Comparison of ENCODE assay signal across 11 mouse cellular contexts in the genomic region with DNA sequence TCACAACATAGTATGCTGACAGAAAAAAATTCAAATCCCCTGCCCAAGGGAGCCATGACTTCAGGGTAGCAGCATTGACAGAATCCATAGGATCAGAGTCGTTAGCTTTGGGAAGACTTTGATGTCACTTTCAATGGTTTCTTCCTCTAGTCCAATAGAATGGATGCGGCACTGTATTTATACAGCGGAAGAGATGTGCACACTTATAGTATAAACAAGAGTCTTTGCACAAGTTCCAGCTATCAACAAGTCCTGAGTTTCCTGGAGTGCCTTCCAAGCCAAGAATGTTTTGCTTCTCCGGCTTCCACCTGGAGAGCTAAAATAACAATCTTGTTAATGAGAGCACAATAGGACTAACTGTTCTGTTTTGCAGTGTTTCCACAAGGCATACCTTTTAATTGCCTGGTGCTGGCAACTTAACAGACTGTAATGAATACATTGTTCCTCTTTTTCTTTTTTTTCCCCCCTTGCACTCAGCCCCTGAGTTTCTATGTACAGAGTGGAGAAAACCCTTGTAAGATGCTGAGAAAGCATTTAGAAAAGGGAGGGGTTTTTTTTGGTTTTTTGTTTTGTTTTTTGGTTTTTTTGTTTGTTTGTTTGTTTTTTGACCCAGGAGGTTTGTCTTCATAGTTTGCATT.
A peak's percentile ranks its signal among the peaks of the same experiment; 100 is the strongest.
DNase-seq lines count a peak whose midpoint lies in the region; ATAC-seq and TF ChIP-seq lines count a peak whose summit lies in the region.
"Had no signal": no experiment of that assay in that cellular context is flagged by ENCODE, and none has a peak within 500 bp of the region (broad histone marks: within the 10 kb centered on the region; RNA-seq: fewer than 3 reads in every experiment).

No protein-coding gene starts in this region.

- no peaks in the 10 kb centered on the region for H3K9me3 ChIP-seq in lung, embryonic 15.5 days
- H3K9me3 ChIP-seq in embryonic facial prominence, embryonic 15.5 days (replicated peaks) = no peaks in the 10 kb centered on the region
- no peaks in the 10 kb centered on the region for H3K9me3 ChIP-seq in midbrain, postnatal 0 days (ENCODE audit: low read length)

- H3K27ac ChIP-seq in lung, embryonic 15.5 days = no peak overlapping the region
- H3K27ac ChIP-seq in embryonic facial prominence, embryonic 15.5 days (replicated peaks) = 0 out of 2 replicates have a peak overlapping the region, but pooled peaks have one; percentile 8
- no peak overlapping the region for H3K27ac ChIP-seq in midbrain, postnatal 0 days (ENCODE audit: low read depth, low read length)
- H3K27ac ChIP-seq: liver, embryonic 14.5 days had no signal

- peaks cover 34% of the 10 kb centered on the region for H3K4me1 ChIP-seq in lung, embryonic 15.5 days
- H3K4me1 ChIP-seq in embryonic facial prominence, embryonic 15.5 days = peaks cover 14% of the 10 kb centered on the region
- H3K4me1 ChIP-seq in midbrain, postnatal 0 days (ENCODE audit: insufficient read depth, low read length) = 0 out of 2 replicates have a peak, but pooled peaks cover 2% of the 10 kb centered on the region

- H3K9ac ChIP-seq in lung, embryonic 15.5 days = no peak overlapping the region
- H3K9ac ChIP-seq in embryonic facial prominence, embryonic 15.5 days = no peak overlapping the region
- H3K9ac ChIP-seq in midbrain, postnatal 0 days (replicated peaks; ENCODE audit: low read length, poor library complexity, severe bottlenecking) = no peak overlapping the region
- H3K9ac ChIP-seq: liver, embryonic 14.5 days had no signal

- no peaks in the 10 kb centered on the region for H3K27me3 ChIP-seq in lung, embryonic 15.5 days
- no peaks in the 10 kb centered on the region for H3K27me3 ChIP-seq in embryonic facial prominence, embryonic 15.5 days
- no peaks in the 10 kb centered on the region for H3K27me3 ChIP-seq in midbrain, postnatal 0 days (ENCODE audit: insufficient read depth, low read length)

- peak overlapping the region; percentile 28 for H3K4me2 ChIP-seq in lung, embryonic 15.5 days
- H3K4me2 ChIP-seq in embryonic facial prominence, embryonic 15.5 days (replicated peaks) = peak overlapping the region; percentile 40; the same call in 1 of the 2 replicates
- peak overlapping the region; percentile 41 for H3K4me2 ChIP-seq in midbrain, postnatal 0 days (ENCODE audit: low read depth, low read length, poor library complexity, severe bottlenecking)

- ATAC-seq in lung, embryonic 15.5 days (ENCODE audit: borderline replicate concordance, extremely low read depth, low FRiP score, low TSS enrichment) = peak; percentile 60; the same call in 1 of the 2 replicates
- ATAC-seq in embryonic facial prominence, embryonic 15.5 days (ENCODE audit: insufficient number of reproducible peaks, low FRiP score, low TSS enrichment, low read depth) = no peak
- peak; percentile 61 for ATAC-seq in granulocyte monocyte progenitor cell, adult 5-6 weeks (replicated peaks; ENCODE audit: poor library complexity, severe bottlenecking)
- ATAC-seq in midbrain, postnatal 0 days (ENCODE audit: low FRiP score) = no peak

- no peak overlapping the region for H3K4me3 ChIP-seq in lung, embryonic 15.5 days
- H3K4me3 ChIP-seq in embryonic facial prominence, embryonic 15.5 days (replicated peaks) = no peak overlapping the region
- no peak overlapping the region for H3K4me3 ChIP-seq in midbrain, postnatal 0 days (ENCODE audit: low read depth, low read length)
- H3K4me3 ChIP-seq: myocyte had no signal

- TF ChIP-seq CTCF in midbrain, postnatal 0 days (IDR thresholded peaks at IDR 0.05) = no peak

- WGBS in lung, embryonic 15.5 days = 16% methylated on average over 4 of the region's 4 CpGs
- WGBS in embryonic facial prominence, embryonic 15.5 days = 29% methylated on average over 4 of the region's 4 CpGs
- WGBS in midbrain, postnatal 0 days = 33% methylated on average over 4 of the region's 4 CpGs

- H3K36me3 ChIP-seq in lung, embryonic 15.5 days = no peaks in the 10 kb centered on the region
- H3K36me3 ChIP-seq in embryonic facial prominence, embryonic 15.5 days = no peaks in the 10 kb centered on the region
- no peaks in the 10 kb centered on the region for H3K36me3 ChIP-seq in midbrain, postnatal 0 days (ENCODE audit: insufficient read depth, low read length)

- DNase-seq in lung, postnatal 10 days = no peak
- DNase-seq in midbrain, postnatal 0 days (ENCODE audit: low spot score) = no peak
- DNase-seq in urinary bladder, postnatal 4 days (ENCODE audit: low spot score in 2 of 2) = no peak
- no peak for DNase-seq in gastrocnemius, adult 18-20 months (ENCODE audit: low spot score)
- DNase-seq: adrenal gland, postnatal 36 days; gastrocnemius, postnatal 10 days had no signal

Comparison
In these comparisons a context has a peak if more than half of its experiments do, and no peak if none do; other contexts are left out.
1. ATAC-seq: peak in lung, embryonic 15.5 days (single experiment) and granulocyte monocyte progenitor cell, adult 5-6 weeks (single experiment); none in embryonic facial prominence, embryonic 15.5 days (single experiment) and midbrain, postnatal 0 days (single experiment).
2. Peak in every context shown above with its lines, with median percentiles within 50 percentile points of each other: H3K4me2 ChIP-seq.